Mouse (Mus musculus) myocyte (in vitro differentiated cells): ENCODE measurements at regions not wholly inside any gene's neighbourhood (a gene's known extent, or its start where the extent isn't known, plus 50 kb on each side); places are given as distances from the start of the nearest gene placed in this dataset.

ENCODE experiments used
- CEBPB ChIP-seq: IDR thresholded peaks from 2 replicates; pipeline ENCODE4 v1.6.1; 2011; ENCODE audit warnings: mild to moderate bottlenecking, moderate library complexity; ENCODE audit not compliant: poor library complexity, insufficient read depth, severe bottlenecking
- MAX ChIP-seq: IDR thresholded peaks from one replicate; pipeline ENCODE4 v1.6.1; 2011; ENCODE audit warnings: low read depth, mild to moderate bottlenecking, control low read depth
- MYOD1 ChIP-seq, 3 experiments: IDR thresholded peaks; one replicate each; pipeline ENCODE4 v1.6.1; 2011; ENCODE audit warnings: control low read depth in 2 of 3, low read depth in 2 of 3, mild to moderate bottlenecking in 2 of 3, moderate library complexity in 1 of 3; ENCODE audit not compliant: insufficient read length in 2 of 3, control insufficient read depth in 1 of 3
- MYOG ChIP-seq, 3 experiments: IDR thresholded peaks; one replicate each; pipeline ENCODE4 v1.6.1; 2011; ENCODE audit warnings: control low read depth in 2 of 3, low read depth in 2 of 3, mild to moderate bottlenecking in 2 of 3; ENCODE audit not compliant: insufficient read length in 2 of 3, control insufficient read depth in 1 of 3, insufficient read depth in 1 of 3
- POLR2A ChIP-seq: IDR thresholded peaks from one replicate; pipeline ENCODE4 v1.6.1; 2011; ENCODE audit warnings: low read depth, mild to moderate bottlenecking, control low read depth, moderate library complexity; ENCODE audit not compliant: insufficient read length
- USF1 ChIP-seq: IDR thresholded peaks from one replicate; pipeline ENCODE4 v1.6.1; 2011; ENCODE audit warnings: low read depth, mild to moderate bottlenecking, control low read depth, moderate library complexity

- TF ChIP-seq POLR2A = no peak
- TF ChIP-seq MYOD1 (IDR thresholded peaks at IDR 0.05; ENCODE audit: control insufficient read depth in 1 of 3, insufficient read length in 2 of 3, low read depth in 2 of 3) = no peak
- no peak for TF ChIP-seq MYOG (IDR thresholded peaks at IDR 0.05; ENCODE audit: control insufficient read depth in 1 of 3, insufficient read depth in 1 of 3, insufficient read length in 2 of 3, low read depth in 2 of 3)
- TF ChIP-seq CEBPB = no peak
- TF ChIP-seq USF1 = no peak
- TF ChIP-seq MAX = no peak
Observed at GRCm38 (mm10) chr1:161718254-161718653, 70.0 kb downstream of the Fasl start.
